Mouse (Mus musculus): ENCODE results near the gene Gm13694.
"Not testable (repeated sequence)": the region's sequence is repeated elsewhere in the genome, so short reads cannot be mapped to it uniquely, and the experiment has no call there.

Gm13694 gene

GRCm38 (mm10) chr2:83978633-83979032 is at the start of gene Gm13694:
Gm13694 (plus strand) TSS chr2:83978933.
- not testable (repeated sequence) for DNase-seq (ENCODE audit: low spot score in 2 of 2)

DNA sequence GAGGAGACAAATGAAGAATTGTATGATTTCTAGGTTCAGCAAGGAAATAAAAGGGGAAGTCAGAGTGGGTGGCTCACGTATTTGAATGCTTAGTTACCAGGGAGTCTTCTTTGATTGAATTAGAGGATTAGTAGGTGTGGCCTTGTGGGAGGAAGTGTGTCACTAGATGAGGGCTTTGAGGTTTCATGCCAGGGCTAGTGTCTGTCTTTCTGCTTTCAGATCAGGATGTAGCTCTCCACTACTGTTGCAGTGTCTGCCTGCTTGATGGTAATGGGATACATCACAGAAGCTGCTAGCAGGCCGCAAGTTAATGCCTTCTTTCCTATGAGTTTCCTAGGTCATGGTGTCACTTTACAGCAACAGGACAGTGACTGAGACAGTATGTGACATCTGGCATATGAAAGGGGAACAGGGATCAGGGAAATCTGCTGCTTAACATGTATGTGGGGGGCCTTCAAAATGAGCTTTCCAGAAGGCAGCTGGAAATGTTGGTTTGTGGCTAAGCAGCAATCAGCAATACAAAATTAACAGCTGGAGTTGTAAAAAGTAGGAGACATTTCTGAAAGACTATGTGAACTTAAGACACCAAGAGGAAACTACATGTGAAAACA is 49.1 kb upstream of the Gm13694 start:
- DNase-seq (ENCODE audit: low spot score in 2 of 2): no peak

GRCm38 (mm10) chr2:83940931-83941361 is 37.8 kb upstream of the Gm13694 start, which contains the start of gene Zswim2:
Zswim2 (minus strand) TSS chr2:83941228.
- DNase-seq (ENCODE audit: low spot score in 2 of 2): peak; percentile 93 to 95

GRCm38 (mm10) chr2:83941378-83941777 is 37.4 kb upstream of the Gm13694 start:
- DNase-seq (ENCODE audit: low spot score in 2 of 2): no peak

DNA sequence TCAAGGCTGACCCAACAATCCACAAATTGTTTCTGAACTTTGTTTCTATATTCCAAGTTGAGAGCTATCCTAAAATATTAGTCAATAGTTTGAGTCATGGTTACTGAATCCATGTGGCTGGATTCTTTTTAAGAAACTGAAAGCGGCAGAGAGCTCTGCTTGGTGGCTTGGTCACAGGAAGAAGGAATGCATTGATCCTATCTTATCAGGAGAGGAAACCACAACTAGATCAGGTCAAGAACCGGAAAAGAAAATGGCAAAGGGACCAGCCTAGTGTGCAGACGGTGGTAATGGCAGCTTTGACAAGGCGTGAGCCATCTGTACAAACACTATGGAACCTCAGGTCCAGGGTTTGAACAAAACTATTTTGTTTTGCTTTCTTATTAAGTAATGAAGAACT is 36.9 kb upstream of the Gm13694 start:
- DNase-seq (ENCODE audit: low spot score in 2 of 2): no peak

GRCm38 (mm10) chr2:83955393-83955792 is 23.3 kb upstream of the Gm13694 start, which contains the start of gene Gm13698:
Gm13698 (plus strand) TSS chr2:83955693.
- DNase-seq (ENCODE audit: low spot score in 2 of 2): not testable (repeated sequence)

- not testable (repeated sequence) for DNase-seq (ENCODE audit: low spot score in 2 of 2)
Measured at GRCm38 (mm10) chr2:83961203-83961602, 17.5 kb upstream of the Gm13694 start, which contains the start of gene Gm13693. Gm13693 (plus strand) TSS chr2:83961503.

DNA sequence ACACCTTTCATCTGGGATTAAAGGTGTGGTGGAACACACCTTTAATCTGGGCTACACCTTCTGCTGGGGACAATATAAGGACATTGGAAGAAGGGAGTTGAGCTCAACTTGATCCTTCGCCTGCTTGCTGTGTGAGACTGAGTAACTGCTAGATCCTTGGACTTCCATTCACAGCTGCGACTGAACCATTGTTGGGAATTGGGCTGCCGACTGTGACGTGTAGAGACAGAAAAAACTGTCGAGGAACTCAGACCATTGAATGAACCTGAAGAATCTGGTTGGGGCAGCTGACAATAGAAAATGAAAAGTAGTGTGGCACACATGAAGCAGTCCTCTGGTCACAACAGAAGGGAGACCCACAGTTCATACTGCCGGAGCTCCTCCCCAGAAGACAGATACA is 11.7 kb upstream of the Gm13694 start, which contains the start of gene Gm13695:
Gene Gm13695, plus strand, starts transcription at position 301 of the 400 bp plus-strand sequence.
- not testable (repeated sequence) for DNase-seq (ENCODE audit: low spot score in 2 of 2)

DNA sequence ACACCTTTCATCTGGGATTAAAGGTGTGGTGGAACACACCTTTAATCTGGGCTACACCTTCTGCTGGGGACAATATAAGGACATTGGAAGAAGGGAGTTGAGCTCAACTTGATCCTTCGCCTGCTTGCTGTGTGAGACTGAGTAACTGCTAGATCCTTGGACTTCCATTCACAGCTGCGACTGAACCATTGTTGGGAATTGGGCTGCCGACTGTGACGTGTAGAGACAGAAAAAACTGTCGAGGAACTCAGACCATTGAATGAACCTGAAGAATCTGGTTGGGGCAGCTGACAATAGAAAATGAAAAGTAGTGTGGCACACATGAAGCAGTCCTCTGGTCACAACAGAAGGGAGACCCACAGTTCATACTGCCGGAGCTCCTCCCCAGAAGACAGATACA is 5.9 kb upstream of the Gm13694 start, which contains the start of gene Gm13696:
Gene Gm13696, plus strand, starts transcription at position 301 of the 400 bp plus-strand sequence.
- DNase-seq (ENCODE audit: low spot score in 2 of 2): not testable (repeated sequence)

DNA sequence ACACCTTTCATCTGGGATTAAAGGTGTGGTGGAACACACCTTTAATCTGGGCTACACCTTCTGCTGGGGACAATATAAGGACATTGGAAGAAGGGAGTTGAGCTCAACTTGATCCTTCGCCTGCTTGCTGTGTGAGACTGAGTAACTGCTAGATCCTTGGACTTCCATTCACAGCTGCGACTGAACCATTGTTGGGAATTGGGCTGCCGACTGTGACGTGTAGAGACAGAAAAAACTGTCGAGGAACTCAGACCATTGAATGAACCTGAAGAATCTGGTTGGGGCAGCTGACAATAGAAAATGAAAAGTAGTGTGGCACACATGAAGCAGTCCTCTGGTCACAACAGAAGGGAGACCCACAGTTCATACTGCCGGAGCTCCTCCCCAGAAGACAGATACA is 5.7 kb downstream of the Gm13694 start, which contains the start of gene Gm13697:
Gene Gm13697, plus strand, starts transcription at position 301 of the 400 bp plus-strand sequence.
- DNase-seq (ENCODE audit: low spot score in 2 of 2): not testable (repeated sequence)

DNA sequence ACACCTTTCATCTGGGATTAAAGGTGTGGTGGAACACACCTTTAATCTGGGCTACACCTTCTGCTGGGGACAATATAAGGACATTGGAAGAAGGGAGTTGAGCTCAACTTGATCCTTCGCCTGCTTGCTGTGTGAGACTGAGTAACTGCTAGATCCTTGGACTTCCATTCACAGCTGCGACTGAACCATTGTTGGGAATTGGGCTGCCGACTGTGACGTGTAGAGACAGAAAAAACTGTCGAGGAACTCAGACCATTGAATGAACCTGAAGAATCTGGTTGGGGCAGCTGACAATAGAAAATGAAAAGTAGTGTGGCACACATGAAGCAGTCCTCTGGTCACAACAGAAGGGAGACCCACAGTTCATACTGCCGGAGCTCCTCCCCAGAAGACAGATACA is 11.5 kb downstream of the Gm13694 start, which contains the start of gene Gm13691:
Gene Gm13691, plus strand, starts transcription at position 301 of the 400 bp plus-strand sequence.
- DNase-seq (ENCODE audit: low spot score in 2 of 2): not testable (repeated sequence)

DNA sequence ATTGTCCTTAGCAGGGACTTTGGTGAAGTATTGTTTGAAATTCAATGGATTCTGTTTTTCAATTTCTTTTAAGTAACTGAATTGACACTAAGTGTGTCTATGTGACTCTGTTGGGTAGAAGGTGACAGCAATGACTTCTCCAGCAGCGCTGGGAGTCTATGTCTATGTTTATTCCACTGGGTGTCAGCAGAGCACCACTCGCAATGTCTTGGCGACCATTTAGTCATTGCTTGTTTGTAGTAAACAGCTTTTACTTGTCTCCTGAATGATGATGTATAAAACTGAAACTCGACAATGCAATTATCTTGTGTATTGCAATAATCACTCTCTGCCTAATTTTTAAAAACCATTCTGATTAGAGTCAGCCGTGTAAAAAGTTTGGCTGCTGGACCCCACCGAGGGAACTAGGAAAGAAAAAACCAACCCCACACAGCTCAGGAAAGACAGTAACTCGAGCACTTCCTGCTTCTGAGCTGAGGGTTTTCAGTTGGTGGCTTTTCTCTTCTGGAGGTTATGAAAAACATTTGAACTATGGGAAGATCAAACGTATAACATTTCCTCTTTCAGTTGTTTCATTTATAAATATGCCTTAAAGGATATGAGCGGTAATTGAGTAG is 15.0 kb downstream of the Gm13694 start:
- not testable (repeated sequence) for DNase-seq (ENCODE audit: low spot score in 2 of 2)

GRCm38 (mm10) chr2:83994526-83994925 is 15.8 kb downstream of the Gm13694 start:
- DNase-seq (ENCODE audit: low spot score in 2 of 2): not testable (repeated sequence)

DNA sequence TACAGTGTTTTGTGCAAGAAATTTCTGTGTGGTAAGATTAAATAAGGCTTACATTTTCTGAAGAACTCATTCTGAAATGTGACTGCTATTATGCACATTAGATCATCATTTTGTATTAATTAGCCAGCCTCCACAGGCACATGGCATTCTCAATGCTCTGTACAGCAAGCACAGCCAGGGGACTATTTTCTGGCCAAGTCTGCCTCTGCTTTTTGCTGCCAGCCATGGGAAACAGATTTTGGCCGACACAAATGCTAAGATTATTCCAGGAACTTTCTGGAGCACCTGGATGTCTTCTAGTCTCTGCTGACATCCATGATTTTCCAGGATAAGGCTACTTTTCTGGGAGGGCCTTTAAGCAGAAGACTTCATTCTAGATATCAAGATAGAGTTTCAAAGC is 30.2 kb downstream of the Gm13694 start:
- peak in 1 of 2 experiments; percentile 23 for DNase-seq (ENCODE audit: low spot score in 2 of 2)

- DNase-seq (ENCODE audit: low spot score in 2 of 2): no peak
Measured at GRCm38 (mm10) chr2:84009818-84010217, 31.1 kb downstream of the Gm13694 start.

DNA sequence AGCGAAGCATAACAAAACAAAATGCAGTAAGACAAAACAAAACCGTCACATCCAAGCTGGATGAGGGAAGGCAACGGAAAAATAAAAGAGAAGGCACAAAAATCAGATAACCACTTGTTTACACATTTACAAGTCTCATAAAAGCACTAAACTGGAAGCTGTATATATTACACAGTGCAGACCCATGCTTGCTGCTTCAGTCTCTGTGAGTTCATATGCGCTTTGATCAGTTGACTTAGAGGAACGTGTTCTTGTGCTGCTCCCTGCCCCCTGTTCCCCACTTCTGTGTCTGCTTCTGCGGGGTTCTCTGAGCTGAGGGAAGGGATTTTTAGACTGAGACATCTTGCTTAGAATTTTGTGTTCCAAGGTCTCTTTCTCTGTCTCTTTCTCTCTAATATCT is 35.8 kb downstream of the Gm13694 start:
- DNase-seq (ENCODE audit: low spot score in 2 of 2): no peak

DNA sequence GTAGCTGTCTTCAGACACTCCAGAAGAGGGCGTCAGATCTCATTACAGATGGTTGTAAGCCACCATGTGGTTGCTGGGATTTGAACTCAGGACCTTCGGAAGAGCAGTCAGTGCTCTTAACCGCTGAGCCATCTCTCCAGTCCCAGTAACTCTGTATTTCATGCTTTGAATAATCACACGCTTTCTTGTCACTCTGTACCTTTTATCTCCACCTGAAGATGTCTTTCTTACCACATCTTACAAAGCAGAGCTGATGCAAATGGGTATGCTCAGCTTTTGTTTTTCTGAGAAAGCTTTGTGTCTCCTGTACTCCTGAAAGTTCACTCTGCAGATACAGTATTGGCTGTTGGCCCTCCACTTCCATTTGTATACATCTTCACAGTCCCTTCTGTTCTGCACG is 37.6 kb downstream of the Gm13694 start:
- not testable (repeated sequence) for DNase-seq (ENCODE audit: low spot score in 2 of 2)

DNA sequence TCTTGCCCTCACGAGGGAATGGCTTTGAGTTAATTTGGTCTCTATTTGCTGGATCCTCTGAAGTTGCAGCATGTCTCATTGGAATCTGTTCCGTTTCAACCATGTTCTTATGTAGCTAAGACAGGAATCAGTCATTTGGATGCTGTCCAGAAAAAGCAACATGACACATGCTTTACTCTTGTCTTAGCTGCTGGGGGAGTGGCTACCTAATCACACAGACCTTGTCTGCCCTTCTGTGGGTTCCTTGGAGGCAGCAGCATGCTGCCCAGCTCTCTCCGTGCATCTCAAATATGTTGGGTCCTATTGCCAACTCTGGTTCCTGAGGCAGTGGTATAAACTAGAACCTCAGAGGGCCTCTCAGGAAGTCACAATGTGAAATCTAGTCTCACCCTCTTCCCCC is 39.6 kb downstream of the Gm13694 start:
- DNase-seq (ENCODE audit: low spot score in 2 of 2): no peak

DNA sequence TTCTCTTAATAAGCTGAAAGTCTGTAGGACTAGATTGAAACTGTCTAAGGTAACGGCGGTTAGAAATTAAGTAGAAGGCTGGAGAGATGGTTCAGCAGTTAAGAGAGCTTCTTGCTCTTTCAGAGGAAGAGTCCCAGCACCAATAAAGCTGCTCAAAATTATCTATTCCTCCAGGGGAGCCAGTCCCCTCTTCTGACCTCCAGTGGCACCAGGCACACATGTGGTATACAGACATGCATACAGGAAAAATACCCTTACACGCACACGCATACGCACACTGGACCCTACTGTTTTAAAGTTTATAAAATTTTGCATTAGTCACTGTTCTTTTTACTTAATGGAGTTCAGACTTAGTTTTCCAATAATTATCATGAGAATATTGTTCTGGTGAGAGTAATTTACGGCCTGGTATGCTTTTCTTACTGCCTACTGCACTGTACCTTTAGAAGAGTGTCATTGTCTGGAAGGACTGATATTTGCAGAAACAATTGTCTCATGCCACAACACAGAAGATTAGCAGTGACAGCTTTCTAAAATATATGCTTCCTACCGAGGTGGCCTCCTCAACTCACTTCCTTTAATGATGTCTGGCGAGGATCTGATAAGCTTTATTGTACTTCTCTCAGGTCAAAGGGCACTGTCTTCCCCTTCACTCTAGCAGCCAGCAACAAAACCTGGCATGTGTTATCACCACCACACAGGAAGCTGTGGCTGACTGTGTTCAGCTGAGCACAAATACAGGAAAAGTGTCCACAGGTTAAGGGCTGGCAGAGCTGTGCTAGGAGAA is 41.0 kb downstream of the Gm13694 start:
- DNase-seq (ENCODE audit: low spot score in 2 of 2): no peak

DNA sequence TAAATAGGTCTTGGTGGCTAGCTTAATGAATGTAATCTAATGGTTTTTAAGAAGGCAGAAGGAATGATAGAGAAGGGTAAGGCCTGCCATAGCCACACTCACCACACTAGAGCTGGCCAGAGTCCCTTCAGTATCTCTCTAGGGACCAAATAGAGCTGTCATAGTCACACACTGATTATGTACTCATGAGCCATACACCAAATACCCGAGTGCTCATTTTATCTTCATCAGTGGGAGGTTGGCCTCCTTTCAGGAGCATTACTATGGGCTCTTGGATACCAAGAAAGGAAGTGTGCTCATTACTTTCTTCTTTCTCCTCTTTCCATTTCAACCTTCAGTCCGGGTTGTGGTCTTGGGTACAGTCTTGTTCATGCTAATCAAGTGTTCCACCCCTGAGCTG is 43.2 kb downstream of the Gm13694 start:
- DNase-seq (ENCODE audit: low spot score in 2 of 2): no peak

- no peak for DNase-seq (ENCODE audit: low spot score in 2 of 2)
Measured at GRCm38 (mm10) chr2:84022905-84023304, 44.2 kb downstream of the Gm13694 start.

- no peak for DNase-seq (ENCODE audit: low spot score in 2 of 2)
Measured at GRCm38 (mm10) chr2:84023319-84023718, 44.6 kb downstream of the Gm13694 start.

All from right cerebral cortex, postnatal 10 days (tissue).